Mouse (Mus musculus) liver, adult 2 months (tissue): ENCODE measurements around the gene Trio.

ENCODE experiments used
- CTCF ChIP-seq: fragments of 200-500 bp; IDR thresholded peaks from 2 replicates; pipeline ENCODE4 v1.5.1; 2011; ENCODE audit warnings: low read depth, low read length, control low read depth
- POLR2A ChIP-seq: fragments of 200-500 bp; IDR thresholded peaks from 2 replicates; pipeline ENCODE4 v1.6.1; 2011; ENCODE audit warnings: low read length, control low read depth; ENCODE audit not compliant: insufficient read depth; ENCODE audit errors: extremely low read depth

GRCm38 (mm10) chr15:28035601-28036000 lies 10.0 kb upstream of the Trio start:
- no peak for TF ChIP-seq CTCF
- no peak for TF ChIP-seq POLR2A
